Mouse (Mus musculus) hindbrain, embryonic 12.5 days (tissue): ENCODE results near the gene Atp8a1. TPM values are rescaled to one million over a fixed set of nuclear protein-coding genes. Genes with fewer than 3 reads are reported as not detected.
A peak's percentile ranks its signal among the peaks of the same experiment; 100 is the strongest.

Experiments used
- ATAC-seq: fragments of 200-750 bp; cut with Nextera tagmentation; 2 replicates; pipeline ENCODE4 v1.8.0; 2017; ENCODE audit warnings: moderate TSS enrichment; ENCODE audit not compliant: low FRiP score
- H3K27ac ChIP-seq: fragments of 300-500 bp; sonication (generic); 2 replicates; pipeline ENCODE4 v1.5.1; 2016; ENCODE audit warnings: mild to moderate bottlenecking
- H3K27me3 ChIP-seq: fragments of 300-500 bp; sonication (generic); 2 replicates; pipeline ENCODE4 v1.6.1; 2016; ENCODE audit warnings: mild to moderate bottlenecking
- H3K36me3 ChIP-seq: fragments of 300-500 bp; sonication (generic); 2 replicates; pipeline ENCODE4 v1.6.1; 2016; ENCODE audit warnings: mild to moderate bottlenecking
- H3K4me1 ChIP-seq: fragments of 300-500 bp; sonication (generic); 2 replicates; pipeline ENCODE4 v1.6.1; 2016
- H3K4me2 ChIP-seq: fragments of 300-500 bp; sonication (generic); replicated peaks from 2 replicates; pipeline ENCODE4 v1.6.1; 2016; ENCODE audit warnings: mild to moderate bottlenecking
- H3K4me3 ChIP-seq: fragments of 300-500 bp; sonication (generic); 2 replicates; pipeline ENCODE4 v1.5.1; 2016; ENCODE audit warnings: mild to moderate bottlenecking
- H3K9ac ChIP-seq: fragments of 300-500 bp; sonication (generic); 2 replicates; pipeline ENCODE4 v1.6.1; 2016; ENCODE audit warnings: mild to moderate bottlenecking, moderate library complexity
- H3K9me3 ChIP-seq: fragments of 300-500 bp; sonication (generic); replicated peaks from 2 replicates; pipeline ENCODE4 v1.6.1; 2016; ENCODE audit warnings: mild to moderate bottlenecking
- WGBS: fragments of 180-500 bp; shearing (Covaris S2); methylation state at CpG from one replicate; pipeline ENCODE4 v1.1.7; 2016; 5-methylcytosine and 5-hydroxymethylcytosine counted together
- polyA plus RNA-seq: library from polyadenylated mRNA; unstranded; fragments of >200 nt; fragmentation: Nextera tagmentation; extraction: Ambion mirVana; gene quantifications from 2 replicates; pipeline ENCODE4 v1.2.1, GENCODE M21; 2016

The Atp8a1 gene
- polyA plus RNA-seq, 1 experiment from 2014 or later, result 37.3 TPM

- Histone ChIP-seq H3K9me3 (no peaks in the 10 kb centered on the region), H3K27ac (no peak overlapping the region), H3K4me1 (peaks cover 14% of the 10 kb centered on the region), H3K4me2 (no peak overlapping the region), H3K9ac (no peak overlapping the region), H3K36me3 (0 out of 2 replicates have a peak, but pooled peaks cover 3% of the 10 kb centered on the region), H3K4me3 (no peak overlapping the region), H3K27me3 (peaks cover 30% of the 10 kb centered on the region)
- ATAC-seq, result no peak
- WGBS, result 62% methylated on average over 5 of the region's 5 CpGs
These were observed 192.7 kb downstream of the Atp8a1 start for GRCm38 (mm10) chr5:67654572-67654971.

- 91% methylated on average over 3 of the region's 3 CpGs for WGBS
- H3K9ac ChIP-seq, result no peak overlapping the region
- H3K4me3 ChIP-seq, result no peak overlapping the region
- H3K36me3 ChIP-seq, result 0 out of 2 replicates have a peak, but pooled peaks cover 4% of the 10 kb centered on the region
- no peaks in the 10 kb centered on the region for H3K9me3 ChIP-seq
- H3K4me1 ChIP-seq, result peaks cover 14% of the 10 kb centered on the region
- peaks cover 22% of the 10 kb centered on the region for H3K27me3 ChIP-seq
- no peak overlapping the region for H3K4me2 ChIP-seq
- no peak for ATAC-seq
- no peak overlapping the region for H3K27ac ChIP-seq
These were observed 193.7 kb downstream of the Atp8a1 start for GRCm38 (mm10) chr5:67653543-67653942.

GRCm38 (mm10) chr5:67652468-67652867 lies 194.8 kb downstream of the Atp8a1 start:
- 93% methylated on average over 4 of the region's 4 CpGs for WGBS
- Histone ChIP-seq H3K9me3 (no peaks in the 10 kb centered on the region), H3K9ac (no peak overlapping the region), H3K36me3 (0 out of 2 replicates have a peak, but pooled peaks cover 10% of the 10 kb centered on the region), H3K4me2 (no peak overlapping the region), H3K4me3 (no peak overlapping the region), H3K27ac (no peak overlapping the region), H3K4me1 (peaks cover 12% of the 10 kb centered on the region), H3K27me3 (peaks cover 17% of the 10 kb centered on the region)
- no peak for ATAC-seq

- H3K36me3 ChIP-seq, result peaks cover 14% of the 10 kb centered on the region; the same call in 1 of the 2 replicates
- no peak overlapping the region for H3K27ac ChIP-seq
- ATAC-seq, result no peak
- no peak overlapping the region for H3K4me3 ChIP-seq
- no peaks in the 10 kb centered on the region for H3K9me3 ChIP-seq
- no peaks in the 10 kb centered on the region for H3K4me1 ChIP-seq
- peaks cover 8% of the 10 kb centered on the region for H3K27me3 ChIP-seq
- H3K9ac ChIP-seq, result no peak overlapping the region
- no peak overlapping the region for H3K4me2 ChIP-seq
- 87% methylated on average over 5 of the region's 5 CpGs for WGBS
These were observed 197.2 kb downstream of the Atp8a1 start for GRCm38 (mm10) chr5:67650021-67650420.

GRCm38 (mm10) chr5:67649156-67649555 lies 198.1 kb downstream of the Atp8a1 start:
- peaks cover 13% of the 10 kb centered on the region; the same call in 1 of the 2 replicates for H3K36me3 ChIP-seq
- H3K4me2 ChIP-seq, result no peak overlapping the region
- 93% methylated on average over 4 of the region's 4 CpGs for WGBS
- H3K4me1 ChIP-seq, result no peaks in the 10 kb centered on the region
- no peaks in the 10 kb centered on the region for H3K9me3 ChIP-seq
- no peak for ATAC-seq
- no peak overlapping the region for H3K27ac ChIP-seq
- peaks cover 1% of the 10 kb centered on the region; the same call in 1 of the 2 replicates for H3K27me3 ChIP-seq
- no peak overlapping the region for H3K4me3 ChIP-seq
- no peak overlapping the region for H3K9ac ChIP-seq

- ATAC-seq, result no peak
- Histone ChIP-seq H3K27ac (no peak overlapping the region), H3K9me3 (no peaks in the 10 kb centered on the region), H3K4me3 (no peak overlapping the region), H3K4me2 (no peak overlapping the region), H3K27me3 (no peaks in the 10 kb centered on the region; the same call in 1 of the 2 replicates), H3K4me1 (no peaks in the 10 kb centered on the region), H3K9ac (no peak overlapping the region), H3K36me3 (peaks cover 13% of the 10 kb centered on the region; the same call in 1 of the 2 replicates)
- 78% methylated on average over 21 of the region's 21 CpGs for WGBS
These were observed 199.7 kb downstream of the Atp8a1 start for GRCm38 (mm10) chr5:67647568-67647967.

GRCm38 (mm10) chr5:67646756-67647529 lies 200.3 kb downstream of the Atp8a1 start:
- ATAC-seq, result no peak
- H3K9me3 ChIP-seq, result no peaks in the 10 kb centered on the region
- peaks cover 13% of the 10 kb centered on the region; the same call in 1 of the 2 replicates for H3K36me3 ChIP-seq
- H3K27me3 ChIP-seq, result no peaks in the 10 kb centered on the region; the same call in 1 of the 2 replicates
- WGBS, result 77% methylated on average over 20 of the region's 20 CpGs
- no peaks in the 10 kb centered on the region for H3K4me1 ChIP-seq
- H3K9ac ChIP-seq, result no peak overlapping the region
- H3K4me3 ChIP-seq, result no peak overlapping the region
- no peak overlapping the region for H3K4me2 ChIP-seq
- H3K27ac ChIP-seq, result no peak overlapping the region

GRCm38 (mm10) chr5:67643537-67644255 lies 203.5 kb downstream of the Atp8a1 start:
- ATAC-seq, result no peak
- Histone ChIP-seq H3K9me3 (no peaks in the 10 kb centered on the region), H3K27ac (no peak overlapping the region), H3K9ac (no peak overlapping the region), H3K4me2 (no peak overlapping the region), H3K4me3 (no peak overlapping the region), H3K4me1 (no peaks in the 10 kb centered on the region), H3K27me3 (peaks cover 5% of the 10 kb centered on the region), H3K36me3 (peaks cover 13% of the 10 kb centered on the region; the same call in 1 of the 2 replicates)
- WGBS, result 91% methylated on average over 5 of the region's 5 CpGs

- 65% methylated on average over 8 of the region's 8 CpGs for WGBS
- ATAC-seq, result no peak
- peaks cover 6% of the 10 kb centered on the region; the same call in 1 of the 2 replicates for H3K36me3 ChIP-seq
- no peaks in the 10 kb centered on the region for H3K4me1 ChIP-seq
- H3K27ac ChIP-seq, result no peak overlapping the region
- no peaks in the 10 kb centered on the region for H3K9me3 ChIP-seq
- H3K27me3 ChIP-seq, result peaks cover 11% of the 10 kb centered on the region; the same call in 1 of the 2 replicates
- no peak overlapping the region for H3K4me3 ChIP-seq
- H3K9ac ChIP-seq, result no peak overlapping the region
- H3K4me2 ChIP-seq, result no peak overlapping the region
These were observed 205.7 kb downstream of the Atp8a1 start for GRCm38 (mm10) chr5:67641406-67642120.

GRCm38 (mm10) chr5:67640596-67641312 lies 206.5 kb downstream of the Atp8a1 start:
- WGBS, result 66% methylated on average over 8 of the region's 8 CpGs
- H3K9ac ChIP-seq, result no peak overlapping the region
- H3K4me3 ChIP-seq, result no peak overlapping the region
- H3K4me1 ChIP-seq, result no peaks in the 10 kb centered on the region
- no peaks in the 10 kb centered on the region for H3K9me3 ChIP-seq
- H3K4me2 ChIP-seq, result no peak overlapping the region
- no peak for ATAC-seq
- 0 out of 2 replicates have a peak, but pooled peaks cover 2% of the 10 kb centered on the region for H3K36me3 ChIP-seq
- no peak overlapping the region for H3K27ac ChIP-seq
- H3K27me3 ChIP-seq, result peaks cover 11% of the 10 kb centered on the region; the same call in 1 of the 2 replicates

- no peaks in the 10 kb centered on the region for H3K36me3 ChIP-seq
- peaks cover 6% of the 10 kb centered on the region for H3K27me3 ChIP-seq
- H3K4me3 ChIP-seq, result no peak overlapping the region
- H3K9ac ChIP-seq, result no peak overlapping the region
- H3K27ac ChIP-seq, result peak overlapping the region; percentile 67
- H3K9me3 ChIP-seq, result no peaks in the 10 kb centered on the region
- peak overlapping the region; percentile 36 for H3K4me2 ChIP-seq
- 17% methylated on average over 3 of the region's 3 CpGs for WGBS
- ATAC-seq, result peak; percentile 73
- H3K4me1 ChIP-seq, result peaks cover 11% of the 10 kb centered on the region
These were observed 212.9 kb downstream of the Atp8a1 start for GRCm38 (mm10) chr5:67634339-67634738.
